21 mouse cellular contexts compared by ENCODE assay signal in the genomic region with DNA sequence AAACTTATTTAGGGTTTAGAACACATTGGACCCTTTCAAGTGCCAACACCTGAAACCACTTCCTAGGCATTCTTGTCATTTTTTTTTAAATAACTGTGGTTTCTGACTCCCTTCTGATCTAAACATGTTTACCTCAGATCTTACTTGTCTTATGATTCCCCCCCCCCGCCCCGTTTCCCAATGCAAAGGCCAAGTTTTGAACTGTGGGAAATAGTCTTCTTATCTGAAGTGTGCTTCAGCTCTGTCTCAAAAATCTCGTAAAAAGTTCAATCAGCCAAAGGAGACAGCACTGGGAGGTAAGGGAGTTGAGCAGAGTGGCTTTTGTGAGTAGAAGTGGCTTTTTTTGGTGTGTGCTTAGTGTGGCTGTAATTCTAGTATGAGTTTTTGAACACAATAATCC.
DNase-seq lines count a peak whose midpoint lies in the region; ATAC-seq and TF ChIP-seq lines count a peak whose summit lies in the region.
"Had no signal": no experiment of that assay in that cellular context is flagged by ENCODE, and none has a peak within 500 bp of the region (broad histone marks: within the 10 kb centered on the region; RNA-seq: fewer than 3 reads in every experiment).

No protein-coding gene starts in this region.

- peak; percentile 71 for ATAC-seq in CD4-positive, CD25-positive, alpha-beta regulatory T cell, adult 4 months
- ATAC-seq in inflammation-experienced regulatory T-cells, adult 6 months: peak; percentile 77
- ATAC-seq: forebrain, embryonic 14.5 days; hindbrain, embryonic 16.5 days had no signal

- no peaks in the 10 kb centered on the region; the same call in 1 of the 2 replicates for H3K4me1 ChIP-seq in spleen, adult 2 months (ENCODE audit: control insufficient read depth, insufficient read depth, insufficient read length)
- H3K4me1 ChIP-seq: embryonic facial prominence, embryonic 10.5 days; forebrain, embryonic 10.5 days; heart, embryonic 10.5 days; hindbrain, embryonic 12.5 days had no signal

- H3K27ac ChIP-seq in spleen, adult 2 months (ENCODE audit: insufficient read depth, low read length): peak overlapping the region; percentile 86
- H3K27ac ChIP-seq: embryonic facial prominence, embryonic 10.5 days; forebrain, embryonic 10.5 days; heart, embryonic 10.5 days; hindbrain, embryonic 12.5 days had no signal

- no peak for TF ChIP-seq CTCF in spleen, adult 2 months (IDR thresholded peaks at IDR 0.05; ENCODE audit: extremely low read depth, insufficient read depth, insufficient read length, insufficient replicate concordance)

- H3K27me3 ChIP-seq in spleen, adult 2 months (ENCODE audit: control insufficient read depth, insufficient read depth, low read length): no peaks in the 10 kb centered on the region
- H3K27me3 ChIP-seq: hindbrain, embryonic 12.5 days had no signal

- H3K36me3 ChIP-seq in spleen, adult 2 months (ENCODE audit: control insufficient read depth, insufficient read depth, low read length): no peaks in the 10 kb centered on the region
- H3K36me3 ChIP-seq: embryonic facial prominence, embryonic 10.5 days; forebrain, embryonic 10.5 days; heart, embryonic 10.5 days; hindbrain, embryonic 12.5 days had no signal

- DNase-seq in spleen, adult 2 months (ENCODE audit: low read depth in 1 of 2, low spot score in 2 of 2): peak in 1 of 2 experiments; percentile 49
- DNase-seq in spleen, postnatal 10 days (ENCODE audit: low spot score in 2 of 2): no peak
- no peak for DNase-seq in right cerebral cortex, adult 18-20 months
- DNase-seq in right cerebral cortex, postnatal 10 days (ENCODE audit: low spot score in 2 of 2): no peak
- no peak for DNase-seq in left cerebral cortex, adult 8-10 months (ENCODE audit: low spot score in 2 of 2)
- DNase-seq: adrenal gland, adult 2 months; adrenal gland, postnatal 25 days; cerebellum, adult 2 months; cerebellum, postnatal 10 days; gastrocnemius, postnatal 10 days; heart, adult 18-20 months; heart, postnatal 10 days; heart, postnatal 4 days had no signal

- WGBS in spleen, adult 2 months: 62% methylated on average over 3 of the region's 3 CpGs

- no peak overlapping the region for H3K4me3 ChIP-seq in spleen, adult 2 months (ENCODE audit: extremely low read depth, insufficient read depth, insufficient read length)
- H3K4me3 ChIP-seq: embryonic facial prominence, embryonic 10.5 days; forebrain, embryonic 10.5 days; heart, embryonic 10.5 days; hindbrain, embryonic 12.5 days had no signal

- TF ChIP-seq POLR2A in spleen, adult 2 months (IDR thresholded peaks at IDR 0.05; ENCODE audit: low read depth, low read length): no peak
